Mouse (Mus musculus) layer of hippocampus, adult 2 months (tissue): ENCODE results near the gene Nr5a2. TPM values are rescaled to one million over a fixed set of nuclear protein-coding genes. Genes with fewer than 3 reads are reported as not detected.
"Not testable (repeated sequence)": the region's sequence is repeated elsewhere in the genome, so short reads cannot be mapped to it uniquely, and the experiment has no call there.

ENCODE experiments used
- DNase-seq, 2 experiments: peaks; one replicate each; pipeline ENCODE4 v3.0.0; 2022; ENCODE audit warnings: low spot score in 2 of 2
- H3K27ac ChIP-seq: fragments of 200-600 bp; 2 replicates; pipeline ENCODE4 v1.8.1; 2022
- H3K4me3 ChIP-seq: fragments of 200-600 bp; 2 replicates; pipeline ENCODE4 v1.8.1; 2022; ENCODE audit warnings: mild to moderate bottlenecking
- CTCF ChIP-seq: fragments of 200-600 bp; conservative IDR thresholded peaks from 2 replicates; pipeline ENCODE4 v1.8.1; 2022; ENCODE audit warnings: antibody characterized with exemption, mild to moderate bottlenecking, moderate library complexity
- total RNA-seq, 2 experiments: library from RNA; stranded (reverse); gene quantifications; 2 replicates each; pipeline ENCODE4 v1.2.3; 2021

Nr5a2 gene
- total RNA-seq, 2 experiments from 2014 or later, result not detected

- no peak for TF ChIP-seq CTCF
- Histone ChIP-seq H3K4me3 (no peak overlapping the region), H3K27ac (no peak overlapping the region)
- no peak for DNase-seq
These were observed 121.0 kb downstream of the Nr5a2 start for GRCm38 (mm10) chr1:136839202-136839601.

- DNase-seq, result no peak
- Histone ChIP-seq H3K4me3 (no peak overlapping the region), H3K27ac (no peak overlapping the region)
- no peak for TF ChIP-seq CTCF
These were observed 127.7 kb downstream of the Nr5a2 start for GRCm38 (mm10) chr1:136832305-136833152.

- Histone ChIP-seq H3K4me3 (no peak overlapping the region), H3K27ac (no peak overlapping the region)
- no peak for DNase-seq
- no peak for TF ChIP-seq CTCF
These were observed 129.3 kb downstream of the Nr5a2 start for GRCm38 (mm10) chr1:136830992-136831391.

- Histone ChIP-seq H3K27ac (no peak overlapping the region), H3K4me3 (no peak overlapping the region)
- no peak for TF ChIP-seq CTCF
- no peak for DNase-seq
These were observed 130.3 kb downstream of the Nr5a2 start for GRCm38 (mm10) chr1:136829931-136830330.

GRCm38 (mm10) chr1:136823897-136824296 is 136.4 kb downstream of the Nr5a2 start:
- Histone ChIP-seq H3K27ac (no peak overlapping the region), H3K4me3 (no peak overlapping the region)
- DNase-seq, result no peak
- no peak for TF ChIP-seq CTCF

GRCm38 (mm10) chr1:136800625-136801024 is 159.6 kb downstream of the Nr5a2 start:
- no peak for DNase-seq
- Histone ChIP-seq H3K4me3 (no peak overlapping the region), H3K27ac (no peak overlapping the region)
- no peak for TF ChIP-seq CTCF

GRCm38 (mm10) chr1:136796361-136797090 is 163.7 kb downstream of the Nr5a2 start:
- no peak for TF ChIP-seq CTCF
- Histone ChIP-seq H3K4me3 (no peak overlapping the region), H3K27ac (no peak overlapping the region)
- DNase-seq, result no peak

GRCm38 (mm10) chr1:136792957-136793883 is 167.0 kb downstream of the Nr5a2 start:
- not testable (repeated sequence) for H3K4me3 ChIP-seq, H3K27ac ChIP-seq, DNase-seq
